Mouse (Mus musculus): ENCODE results near the gene Cntrl.

Gene Cntrl

GRCm38 (mm10) chr2:35109141-35109923, at the start of gene Cntrl:
Gene Cntrl (plus strand): TSS chr2:35109492.
- ATAC-seq (ENCODE audit: low TSS enrichment): peak; percentile 93

GRCm38 (mm10) chr2:35060256-35060655, 49.0 kb upstream of the Cntrl start:
- ATAC-seq (ENCODE audit: low TSS enrichment): no peak

GRCm38 (mm10) chr2:35060897-35061296, 48.4 kb upstream of the Cntrl start:
- ATAC-seq (ENCODE audit: low TSS enrichment): no peak

GRCm38 (mm10) chr2:35061338-35061737, 48.0 kb upstream of the Cntrl start, which contains the start of gene Hc:
Gene Hc (minus strand): TSS chr2:35061438.
- ATAC-seq (ENCODE audit: low TSS enrichment): no peak

- no peak for ATAC-seq (ENCODE audit: low TSS enrichment)
Measured at GRCm38 (mm10) chr2:35063333-35064030, 45.8 kb upstream of the Cntrl start.

- ATAC-seq (ENCODE audit: low TSS enrichment): no peak
Measured at GRCm38 (mm10) chr2:35066525-35067082, 42.7 kb upstream of the Cntrl start.

- ATAC-seq (ENCODE audit: low TSS enrichment): no peak
Measured at GRCm38 (mm10) chr2:35067117-35067516, 42.2 kb upstream of the Cntrl start.

DNA sequence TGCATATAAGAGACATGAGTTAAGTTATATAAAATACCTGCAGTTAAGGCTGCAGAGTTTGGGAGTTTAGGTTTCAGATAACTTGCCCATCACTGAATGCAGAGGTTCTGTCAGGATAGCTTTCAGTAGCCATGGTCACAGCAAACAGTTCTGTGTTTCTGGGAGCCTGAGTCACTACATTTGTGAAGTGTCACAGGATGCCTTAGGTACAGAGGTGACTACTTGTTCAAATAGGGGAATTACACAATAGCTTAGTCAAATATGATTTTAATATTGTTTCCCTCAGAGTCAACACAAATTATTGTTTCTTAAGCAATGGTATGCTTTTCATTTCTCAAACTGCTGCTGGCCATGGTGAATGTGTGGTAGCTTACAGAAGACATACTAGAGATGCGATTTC, 40.2 kb upstream of the Cntrl start:
- ATAC-seq (ENCODE audit: low TSS enrichment): no peak

DNA sequence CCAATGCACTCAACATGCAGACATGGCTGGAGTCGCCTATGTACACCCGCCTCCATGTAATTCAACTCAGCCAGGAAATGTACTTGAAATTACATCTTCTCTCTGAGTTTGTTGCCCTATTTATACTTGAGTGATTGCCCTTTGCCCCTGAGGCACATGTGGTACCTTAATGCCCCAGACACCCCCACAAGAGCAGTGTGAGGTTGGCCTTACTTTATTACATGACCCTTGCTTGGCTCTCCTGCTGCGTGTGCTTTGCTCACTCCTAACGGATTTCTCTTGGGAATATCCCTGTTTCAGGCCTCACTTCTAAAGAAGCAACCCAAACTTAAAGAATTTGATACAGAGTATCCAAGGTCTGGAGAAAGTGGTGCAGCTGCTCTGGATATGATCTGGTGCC, 39.0 kb upstream of the Cntrl start:
- no peak for ATAC-seq (ENCODE audit: low TSS enrichment)

- no peak for ATAC-seq (ENCODE audit: low TSS enrichment)
Measured at GRCm38 (mm10) chr2:35072547-35072946, 36.7 kb upstream of the Cntrl start.

DNA sequence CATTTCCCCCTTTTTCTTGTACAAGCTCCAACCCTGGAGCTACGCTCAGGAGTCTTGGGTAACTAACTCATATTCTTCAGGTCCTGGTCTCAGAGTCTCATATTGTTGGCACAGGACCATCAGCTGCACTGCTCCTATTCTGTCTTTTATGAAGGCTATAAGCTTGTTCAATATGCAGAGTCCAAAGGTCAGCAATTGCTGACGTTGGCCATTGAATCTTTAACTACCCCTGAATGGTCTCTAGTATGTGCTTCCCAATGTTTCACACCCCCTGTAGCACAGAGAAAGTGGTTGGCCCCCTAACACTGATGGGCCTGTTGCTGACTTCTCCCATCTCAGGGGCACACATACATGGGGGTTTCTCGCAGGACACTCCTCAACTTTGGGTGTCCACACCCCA, 35.0 kb upstream of the Cntrl start:
- ATAC-seq (ENCODE audit: low TSS enrichment): no peak

DNA sequence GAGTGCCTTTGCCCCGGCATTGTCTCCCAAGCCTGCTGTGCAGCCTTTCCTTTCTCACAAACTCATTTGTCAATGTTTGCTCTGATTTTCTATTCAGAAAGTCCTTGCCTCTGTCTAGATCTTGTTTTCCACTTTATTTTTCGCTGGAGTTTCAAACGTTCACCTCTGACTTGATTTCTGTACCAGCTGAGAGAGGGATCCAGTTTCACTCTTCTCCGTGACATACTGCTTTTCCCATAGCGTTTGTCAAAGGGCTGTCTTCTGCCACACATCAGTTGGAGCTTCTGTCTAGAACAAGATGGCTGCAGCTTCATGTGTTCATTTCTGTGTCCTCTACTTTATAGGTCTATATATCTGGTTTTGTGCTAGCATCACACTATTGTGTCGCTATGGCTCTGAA, 30.1 kb upstream of the Cntrl start:
- no peak for ATAC-seq (ENCODE audit: low TSS enrichment)

DNA sequence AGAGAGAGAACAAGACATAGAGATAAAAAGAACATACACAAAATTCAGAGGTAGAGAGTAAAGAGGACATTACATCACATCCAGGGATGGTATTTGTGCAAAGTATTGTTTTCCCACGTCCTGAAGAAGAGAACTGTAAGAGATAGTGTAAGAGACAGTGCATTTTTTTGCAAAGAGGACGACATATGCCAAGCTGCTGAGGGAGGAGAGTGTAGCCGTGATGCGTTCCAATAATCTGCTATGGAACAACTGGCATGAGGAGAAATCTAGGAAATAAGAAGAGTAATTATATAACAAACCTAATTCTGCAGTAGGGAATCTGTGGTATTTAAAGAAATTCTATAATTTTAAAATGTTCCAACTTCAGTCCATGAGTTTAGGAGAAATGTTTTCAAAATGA, 21.9 kb upstream of the Cntrl start:
- ATAC-seq (ENCODE audit: low TSS enrichment): peak; percentile 97

- ATAC-seq (ENCODE audit: low TSS enrichment): no peak
Measured at GRCm38 (mm10) chr2:35100529-35100928, 8.8 kb upstream of the Cntrl start.

DNA sequence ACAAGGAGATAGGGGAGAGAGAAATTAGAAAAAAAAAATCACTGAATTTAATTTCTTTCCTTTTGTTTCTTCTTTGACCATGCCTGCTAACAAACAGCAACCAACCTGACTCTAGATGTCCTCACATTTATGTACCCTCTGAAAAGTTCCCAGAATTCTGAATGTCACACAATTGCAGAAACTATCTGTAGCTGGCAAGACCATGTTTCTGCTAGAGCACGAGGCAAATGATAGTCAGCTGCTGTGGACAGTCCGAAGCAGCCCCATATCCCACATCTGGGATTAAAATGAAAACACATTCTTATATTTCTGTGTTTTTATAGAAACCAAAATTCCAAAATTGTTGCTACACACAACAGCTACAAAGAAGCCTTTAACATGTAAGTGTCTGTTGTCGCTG, 7.8 kb upstream of the Cntrl start, which contains the start of gene AI182371:
AI182371 (minus strand) TSS at position 101 of the 400 bp plus-strand sequence.
- ATAC-seq (ENCODE audit: low TSS enrichment): no peak

- ATAC-seq (ENCODE audit: low TSS enrichment): no peak
Measured at GRCm38 (mm10) chr2:35102777-35103176, 6.5 kb upstream of the Cntrl start.

GRCm38 (mm10) chr2:35103558-35103957, 5.7 kb upstream of the Cntrl start:
- no peak for ATAC-seq (ENCODE audit: low TSS enrichment)

DNA sequence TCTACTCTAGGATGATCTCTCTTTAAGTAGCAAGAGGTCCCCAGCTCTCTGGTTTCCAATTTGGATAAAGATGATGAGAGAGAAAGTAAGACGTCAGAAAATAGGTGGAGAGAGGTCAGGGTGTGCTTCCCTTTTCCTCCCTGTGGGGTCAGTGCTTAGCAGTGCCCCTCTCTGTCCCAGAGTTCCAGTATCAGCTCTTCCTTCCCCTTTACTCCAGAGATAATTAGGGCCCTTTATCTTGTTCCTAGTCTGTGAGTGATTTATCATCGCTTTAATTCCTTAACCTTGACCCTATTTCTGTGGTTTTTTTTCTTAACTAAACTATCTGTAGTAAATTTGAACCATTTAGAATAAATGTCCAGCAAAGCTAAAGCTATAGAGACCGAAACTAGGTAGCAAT, 4.4 kb upstream of the Cntrl start:
- no peak for ATAC-seq (ENCODE audit: low TSS enrichment)

GRCm38 (mm10) chr2:35107984-35108635, 1.2 kb upstream of the Cntrl start:
- no peak for ATAC-seq (ENCODE audit: low TSS enrichment)

- peak; percentile 53 for ATAC-seq (ENCODE audit: low TSS enrichment)
Measured at GRCm38 (mm10) chr2:35108712-35109111, 580 bp upstream of the Cntrl start.

DNA sequence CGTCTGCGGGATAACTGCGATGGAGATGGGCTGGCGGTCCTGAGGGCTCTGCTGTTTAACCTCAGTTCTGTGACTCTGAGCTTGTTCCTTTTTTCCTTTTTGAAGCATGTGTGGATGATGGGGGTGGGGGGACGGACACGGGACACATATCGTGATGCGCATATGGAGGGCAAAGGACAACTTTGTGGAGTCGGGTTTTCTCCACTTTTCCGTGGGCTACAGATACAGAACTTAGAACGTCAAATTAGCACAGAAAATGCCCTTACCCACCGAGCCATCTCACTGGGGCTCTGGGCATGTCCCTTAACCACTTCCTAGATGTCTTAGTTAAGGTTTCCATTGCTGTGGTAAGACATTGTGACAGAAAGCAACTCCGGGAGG, 622 bp downstream of the Cntrl start:
- peak; percentile 7; the same call in 1 of the 2 replicates for ATAC-seq (ENCODE audit: low TSS enrichment)

GRCm38 (mm10) chr2:35110521-35110920, 1.2 kb downstream of the Cntrl start:
- no peak for ATAC-seq (ENCODE audit: low TSS enrichment)
